Mouse (Mus musculus): ENCODE data around the gene Gm4792. TPM values are rescaled to one million over a fixed set of nuclear protein-coding genes. Genes with fewer than 3 reads are reported as not detected.

The Gm4792 gene
- polyA plus RNA-seq, 1 experiment from 2014 or later = not detected

- WGBS = 64% methylated on average over 6 of the region's 9 CpGs
- no peak overlapping the region for H3K27ac ChIP-seq (ENCODE audit: low read length)
- no peaks in the 10 kb centered on the region for H3K9me3 ChIP-seq (ENCODE audit: control insufficient read depth, low read length)
- H3K4me2 ChIP-seq (ENCODE audit: low read depth, low read length) = no peak overlapping the region
- H3K9ac ChIP-seq (ENCODE audit: low read length) = no peak overlapping the region
- no peaks in the 10 kb centered on the region for H3K36me3 ChIP-seq (ENCODE audit: control insufficient read depth, insufficient read depth, low read length)
- no peak overlapping the region for H3K4me3 ChIP-seq (ENCODE audit: low read length)
- no peak for ATAC-seq (ENCODE audit: low read depth)
- H3K4me1 ChIP-seq (replicated peaks; ENCODE audit: control insufficient read depth, insufficient read depth, low read length) = no peaks in the 10 kb centered on the region; the same call in 1 of the 2 replicates
- peaks cover 8% of the 10 kb centered on the region; the same call in 1 of the 2 replicates for H3K27me3 ChIP-seq (ENCODE audit: control insufficient read depth, insufficient read depth, low read depth, low read length)
Observed at GRCm38 (mm10) chr10:94310499-94311267, 12.2 kb upstream of the Gm4792 start.

- Histone ChIP-seq H3K27me3 (ENCODE audit: control insufficient read depth, insufficient read depth, low read depth, low read length) (no peaks in the 10 kb centered on the region), H3K4me3 (ENCODE audit: low read length) (no peak overlapping the region), H3K27ac (ENCODE audit: low read length) (no peak overlapping the region), H3K9ac (ENCODE audit: low read length) (no peak overlapping the region), H3K36me3 (ENCODE audit: control insufficient read depth, insufficient read depth, low read length) (no peaks in the 10 kb centered on the region), H3K4me2 (ENCODE audit: low read depth, low read length) (no peak overlapping the region), H3K4me1 (replicated peaks; ENCODE audit: control insufficient read depth, insufficient read depth, low read length) (no peaks in the 10 kb centered on the region), H3K9me3 (ENCODE audit: control insufficient read depth, low read length) (no peaks in the 10 kb centered on the region)
- 51% methylated on average over 5 of the region's 5 CpGs for WGBS
- ATAC-seq (ENCODE audit: low read depth) = no peak
Observed at GRCm38 (mm10) chr10:94305526-94305925, 7.0 kb upstream of the Gm4792 start.

GRCm38 (mm10) chr10:94304064-94304657, 5.7 kb upstream of the Gm4792 start:
- 82% methylated on average over 9 of the region's 9 CpGs for WGBS
- H3K27me3 ChIP-seq (ENCODE audit: control insufficient read depth, insufficient read depth, low read depth, low read length) = no peaks in the 10 kb centered on the region
- no peaks in the 10 kb centered on the region for H3K36me3 ChIP-seq (ENCODE audit: control insufficient read depth, insufficient read depth, low read length)
- no peaks in the 10 kb centered on the region for H3K4me1 ChIP-seq (replicated peaks; ENCODE audit: control insufficient read depth, insufficient read depth, low read length)
- H3K9ac ChIP-seq (ENCODE audit: low read length) = no peak overlapping the region
- H3K4me3 ChIP-seq (ENCODE audit: low read length) = no peak overlapping the region
- H3K4me2 ChIP-seq (ENCODE audit: low read depth, low read length) = no peak overlapping the region
- no peak for ATAC-seq (ENCODE audit: low read depth)
- no peaks in the 10 kb centered on the region for H3K9me3 ChIP-seq (ENCODE audit: control insufficient read depth, low read length)
- no peak overlapping the region for H3K27ac ChIP-seq (ENCODE audit: low read length)

GRCm38 (mm10) chr10:94299301-94299700, 798 bp upstream of the Gm4792 start:
- no peaks in the 10 kb centered on the region for H3K9me3 ChIP-seq (ENCODE audit: control insufficient read depth, low read length)
- no peaks in the 10 kb centered on the region for H3K36me3 ChIP-seq (ENCODE audit: control insufficient read depth, insufficient read depth, low read length)
- no peak overlapping the region for H3K27ac ChIP-seq (ENCODE audit: low read length)
- H3K27me3 ChIP-seq (ENCODE audit: control insufficient read depth, insufficient read depth, low read depth, low read length) = no peaks in the 10 kb centered on the region
- no peak overlapping the region for H3K4me3 ChIP-seq (ENCODE audit: low read length)
- no peak overlapping the region for H3K4me2 ChIP-seq (ENCODE audit: low read depth, low read length)
- ATAC-seq (ENCODE audit: low read depth) = no peak
- no peaks in the 10 kb centered on the region for H3K4me1 ChIP-seq (replicated peaks; ENCODE audit: control insufficient read depth, insufficient read depth, low read length)
- H3K9ac ChIP-seq (ENCODE audit: low read length) = no peak overlapping the region
- 85% methylated on average over 2 of the region's 2 CpGs for WGBS

- no peak for ATAC-seq (ENCODE audit: low read depth)
- Histone ChIP-seq H3K9ac (ENCODE audit: low read length) (no peak overlapping the region), H3K27ac (ENCODE audit: low read length) (no peak overlapping the region), H3K36me3 (ENCODE audit: control insufficient read depth, insufficient read depth, low read length) (no peaks in the 10 kb centered on the region), H3K4me1 (replicated peaks; ENCODE audit: control insufficient read depth, insufficient read depth, low read length) (no peaks in the 10 kb centered on the region), H3K4me3 (ENCODE audit: low read length) (no peak overlapping the region), H3K4me2 (ENCODE audit: low read depth, low read length) (no peak overlapping the region), H3K9me3 (ENCODE audit: control insufficient read depth, low read length) (no peaks in the 10 kb centered on the region), H3K27me3 (ENCODE audit: control insufficient read depth, insufficient read depth, low read depth, low read length) (no peaks in the 10 kb centered on the region)
- 91% methylated on average over 5 of the region's 5 CpGs for WGBS
Observed at GRCm38 (mm10) chr10:94295923-94296605, 2.4 kb downstream of the Gm4792 start.

- 35% methylated on average over 6 of the region's 6 CpGs for WGBS
- Histone ChIP-seq H3K27me3 (ENCODE audit: control insufficient read depth, insufficient read depth, low read depth, low read length) (no peaks in the 10 kb centered on the region), H3K9ac (ENCODE audit: low read length) (no peak overlapping the region), H3K4me1 (replicated peaks; ENCODE audit: control insufficient read depth, insufficient read depth, low read length) (no peaks in the 10 kb centered on the region), H3K27ac (ENCODE audit: low read length) (no peak overlapping the region), H3K9me3 (ENCODE audit: control insufficient read depth, low read length) (no peaks in the 10 kb centered on the region), H3K4me2 (ENCODE audit: low read depth, low read length) (no peak overlapping the region), H3K4me3 (ENCODE audit: low read length) (no peak overlapping the region), H3K36me3 (ENCODE audit: control insufficient read depth, insufficient read depth, low read length) (no peaks in the 10 kb centered on the region)
- no peak for ATAC-seq (ENCODE audit: low read depth)
Observed at GRCm38 (mm10) chr10:94294933-94295750, 3.4 kb downstream of the Gm4792 start.

GRCm38 (mm10) chr10:94294437-94294836, 4.1 kb downstream of the Gm4792 start:
- WGBS = 89% methylated on average over 5 of the region's 5 CpGs
- Histone ChIP-seq H3K9ac (ENCODE audit: low read length) (no peak overlapping the region), H3K9me3 (ENCODE audit: control insufficient read depth, low read length) (no peaks in the 10 kb centered on the region), H3K4me3 (ENCODE audit: low read length) (no peak overlapping the region), H3K27ac (ENCODE audit: low read length) (no peak overlapping the region), H3K27me3 (ENCODE audit: control insufficient read depth, insufficient read depth, low read depth, low read length) (no peaks in the 10 kb centered on the region), H3K4me1 (replicated peaks; ENCODE audit: control insufficient read depth, insufficient read depth, low read length) (no peaks in the 10 kb centered on the region), H3K36me3 (ENCODE audit: control insufficient read depth, insufficient read depth, low read length) (no peaks in the 10 kb centered on the region), H3K4me2 (ENCODE audit: low read depth, low read length) (no peak overlapping the region)
- no peak for ATAC-seq (ENCODE audit: low read depth)

GRCm38 (mm10) chr10:94282797-94283196, 15.7 kb downstream of the Gm4792 start:
- Histone ChIP-seq H3K4me3 (ENCODE audit: low read length) (no peak overlapping the region), H3K27ac (ENCODE audit: low read length) (no peak overlapping the region), H3K9ac (ENCODE audit: low read length) (no peak overlapping the region), H3K4me1 (replicated peaks; ENCODE audit: control insufficient read depth, insufficient read depth, low read length) (no peaks in the 10 kb centered on the region), H3K36me3 (ENCODE audit: control insufficient read depth, insufficient read depth, low read length) (no peaks in the 10 kb centered on the region), H3K27me3 (ENCODE audit: control insufficient read depth, insufficient read depth, low read depth, low read length) (no peaks in the 10 kb centered on the region), H3K9me3 (ENCODE audit: control insufficient read depth, low read length) (no peaks in the 10 kb centered on the region), H3K4me2 (ENCODE audit: low read depth, low read length) (no peak overlapping the region)
- 74% methylated on average over 7 of the region's 7 CpGs for WGBS
- no peak for ATAC-seq (ENCODE audit: low read depth)

- Histone ChIP-seq H3K36me3 (ENCODE audit: control insufficient read depth, insufficient read depth, low read length) (no peaks in the 10 kb centered on the region), H3K27ac (ENCODE audit: low read length) (no peak overlapping the region)
- ATAC-seq (ENCODE audit: low read depth) = no peak
Observed at GRCm38 (mm10) chr10:94282179-94282578, 16.3 kb downstream of the Gm4792 start.

More at GRCm38 (mm10) chr10:94282179-94282578, 16.3 kb downstream of the Gm4792 start:
- H3K9me3 ChIP-seq (ENCODE audit: control insufficient read depth, low read length) = no peaks in the 10 kb centered on the region
- WGBS = 50% methylated on average over 8 of the region's 8 CpGs
- H3K4me1 ChIP-seq (replicated peaks; ENCODE audit: control insufficient read depth, insufficient read depth, low read length) = no peaks in the 10 kb centered on the region
- H3K4me3 ChIP-seq (ENCODE audit: low read length) = no peak overlapping the region
- H3K27me3 ChIP-seq (ENCODE audit: control insufficient read depth, insufficient read depth, low read depth, low read length) = no peaks in the 10 kb centered on the region
- H3K4me2 ChIP-seq (ENCODE audit: low read depth, low read length) = no peak overlapping the region
- no peak overlapping the region for H3K9ac ChIP-seq (ENCODE audit: low read length)
